Mouse (Mus musculus) forebrain, embryonic 13.5 days (tissue): ENCODE measurements around the gene Lgr4. TPM values are rescaled to one million over a fixed set of nuclear protein-coding genes. Genes with fewer than 3 reads are reported as not detected.
"Not testable (repeated sequence)": the region's sequence is repeated elsewhere in the genome, so short reads cannot be mapped to it uniquely, and the experiment has no call there.

Source experiments
- ATAC-seq: fragments of 200-750 bp; cut with Nextera tagmentation; 2 replicates; pipeline ENCODE4 v1.8.0; 2017
- H3K27ac ChIP-seq: fragments of 300-500 bp; sonication (generic); 2 replicates; pipeline ENCODE4 v1.5.1; 2015; ENCODE audit warnings: inconsistent platforms, mild to moderate bottlenecking, moderate library complexity
- H3K27me3 ChIP-seq: fragments of 300-500 bp; sonication (generic); 2 replicates; pipeline ENCODE4 v1.6.1; 2015; ENCODE audit warnings: mild to moderate bottlenecking, inconsistent platforms
- H3K36me3 ChIP-seq: fragments of 300-500 bp; sonication (generic); 2 replicates; pipeline ENCODE4 v1.6.1; 2015; ENCODE audit warnings: mild to moderate bottlenecking, inconsistent platforms; ENCODE audit not compliant: poor library complexity, severe bottlenecking
- H3K4me1 ChIP-seq: fragments of 300-500 bp; sonication (generic); 2 replicates; pipeline ENCODE4 v1.6.1; 2015; ENCODE audit warnings: inconsistent platforms
- H3K4me2 ChIP-seq: fragments of 300-500 bp; sonication (generic); 2 replicates; pipeline ENCODE4 v1.6.1; 2015; ENCODE audit warnings: inconsistent platforms, mild to moderate bottlenecking, moderate library complexity
- H3K4me3 ChIP-seq: fragments of 300-500 bp; sonication (generic); 2 replicates; pipeline ENCODE4 v1.5.1; 2015; ENCODE audit warnings: mild to moderate bottlenecking, inconsistent platforms
- H3K9ac ChIP-seq: fragments of 300-500 bp; sonication (generic); 2 replicates; pipeline ENCODE4 v1.6.1; 2015; ENCODE audit warnings: mild to moderate bottlenecking, inconsistent platforms
- H3K9me3 ChIP-seq: fragments of 300-500 bp; sonication (generic); replicated peaks from 2 replicates; pipeline ENCODE4 v1.6.1; 2016; ENCODE audit warnings: inconsistent platforms
- WGBS: fragments of 180-500 bp; shearing (Covaris S2); methylation state at CpG from one replicate; pipeline ENCODE4 v1.1.7; 2015; 5-methylcytosine and 5-hydroxymethylcytosine counted together
- polyA plus RNA-seq: library from polyadenylated mRNA; unstranded; fragments of >200 nt; fragmentation: Nextera tagmentation; extraction: Ambion mirVana; gene quantifications from 2 replicates; pipeline ENCODE4 v1.2.1, GENCODE M21; 2015

The Lgr4 gene
- 2.7 and 3.5 TPM in 2 replicates for polyA plus RNA-seq

DNA sequence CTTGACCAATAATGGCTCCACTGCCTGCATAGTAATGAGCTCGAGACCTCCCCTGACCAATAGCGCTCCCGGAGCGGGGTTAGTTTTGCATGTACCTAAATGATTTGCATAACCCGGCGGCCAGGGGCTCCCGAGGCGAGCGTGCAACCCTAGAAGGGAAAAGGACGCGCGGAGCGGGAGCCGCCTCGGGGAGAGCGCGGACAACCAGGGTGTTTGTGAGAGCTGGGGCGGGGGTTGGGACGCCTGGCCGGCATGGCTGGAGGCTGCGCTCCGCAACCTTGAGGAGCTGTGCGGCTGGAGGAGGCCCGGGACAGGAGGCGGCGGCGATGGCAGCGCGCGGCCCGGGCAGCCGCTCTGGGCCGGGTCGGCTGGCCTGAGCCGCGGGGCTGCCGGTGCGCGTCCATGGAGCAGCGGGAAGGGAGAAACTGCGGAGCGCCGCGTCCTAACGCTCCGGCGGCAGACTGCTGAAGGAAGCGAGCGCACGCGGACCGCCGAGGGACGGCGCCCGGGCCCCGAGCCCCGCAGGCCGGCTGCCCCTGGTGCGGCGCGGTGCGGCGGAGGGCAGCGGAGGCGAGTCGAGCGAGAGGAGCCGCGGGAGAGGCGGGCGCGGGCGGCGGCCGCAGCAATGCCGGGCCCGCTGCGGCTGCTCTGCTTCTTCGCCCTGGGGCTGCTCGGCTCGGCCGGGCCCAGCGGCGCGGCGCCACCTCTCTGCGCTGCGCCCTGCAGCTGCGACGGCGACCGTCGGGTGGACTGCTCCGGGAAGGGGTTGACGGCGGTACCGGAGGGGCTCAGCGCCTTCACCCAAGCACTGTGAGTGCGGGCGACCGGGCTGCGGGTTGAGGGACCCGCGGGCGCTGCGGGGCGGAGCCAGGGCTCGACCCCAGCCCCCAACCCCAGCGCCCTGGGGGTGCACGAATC is at the start of gene Lgr4:
Gene Lgr4 (plus strand): TSS at position 152 of the 918 bp plus-strand sequence.
- Histone ChIP-seq H3K4me2 (peak within 1 kb of the TSS; percentile 88), H3K9ac (peak within 1 kb of the TSS; percentile 86), H3K9me3 (no peaks in the 10 kb centered on the region), H3K27me3 (peaks cover 37% of the 10 kb centered on the region), H3K27ac (peak within 1 kb of the TSS; percentile 89), H3K36me3 (no peaks in the 10 kb centered on the region), H3K4me3 (peak within 1 kb of the TSS; percentile 75), H3K4me1 (peaks cover 20% of the 10 kb centered on the region)
- peak; percentile 98 for ATAC-seq
- WGBS: under 1% methylated on average over 81 of the region's 111 CpGs

GRCm38 (mm10) chr2:109879429-109879828 is 38.0 kb upstream of the Lgr4 start:
- 80% methylated on average over 4 of the region's 4 CpGs for WGBS
- not testable (repeated sequence) for H3K4me3 ChIP-seq, H3K4me2 ChIP-seq, H3K9ac ChIP-seq, H3K9me3 ChIP-seq, H3K27ac ChIP-seq, ATAC-seq, H3K36me3 ChIP-seq, H3K27me3 ChIP-seq, H3K4me1 ChIP-seq

GRCm38 (mm10) chr2:109881111-109881510 is 36.3 kb upstream of the Lgr4 start:
- H3K4me2 ChIP-seq: no peak overlapping the region
- WGBS: 74% methylated on average over 2 of the region's 2 CpGs
- H3K27me3 ChIP-seq: no peaks in the 10 kb centered on the region
- no peak overlapping the region for H3K4me3 ChIP-seq
- H3K9me3 ChIP-seq: no peaks in the 10 kb centered on the region
- no peak overlapping the region for H3K9ac ChIP-seq
- no peaks in the 10 kb centered on the region for H3K36me3 ChIP-seq
- ATAC-seq: no peak
- H3K4me1 ChIP-seq: no peaks in the 10 kb centered on the region
- H3K27ac ChIP-seq: no peak overlapping the region

DNA sequence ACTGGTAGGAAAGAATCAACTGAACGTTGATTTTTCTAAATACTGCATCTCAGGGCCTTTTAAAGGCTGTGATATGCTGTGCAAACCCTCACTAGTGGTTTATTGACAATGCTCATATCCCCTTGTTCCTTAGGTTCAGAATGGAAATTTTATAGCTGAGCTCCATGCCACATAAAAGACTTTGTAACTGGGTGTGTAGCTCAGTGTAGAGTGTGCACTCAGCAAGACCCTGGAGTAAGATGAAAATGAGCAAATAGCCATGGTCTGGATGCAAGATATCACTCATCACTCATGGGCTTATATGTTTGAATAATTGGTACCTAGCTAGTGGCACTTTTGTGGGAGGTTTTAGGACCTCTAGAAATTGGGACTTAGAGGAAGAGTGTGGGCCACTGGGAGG is 35.8 kb upstream of the Lgr4 start:
- H3K27ac ChIP-seq: no peak overlapping the region
- 70% methylated on average over 1 of the region's 1 CpGs for WGBS
- no peaks in the 10 kb centered on the region for H3K4me1 ChIP-seq
- no peaks in the 10 kb centered on the region for H3K9me3 ChIP-seq
- no peak overlapping the region for H3K4me2 ChIP-seq
- H3K4me3 ChIP-seq: no peak overlapping the region
- H3K27me3 ChIP-seq: no peaks in the 10 kb centered on the region
- H3K36me3 ChIP-seq: no peaks in the 10 kb centered on the region
- no peak overlapping the region for H3K9ac ChIP-seq
- ATAC-seq: no peak

GRCm38 (mm10) chr2:109884106-109884505 is 33.3 kb upstream of the Lgr4 start:
- no peaks in the 10 kb centered on the region for H3K4me1 ChIP-seq
- WGBS: 76% methylated on average over 4 of the region's 4 CpGs
- no peak overlapping the region for H3K4me3 ChIP-seq
- H3K27me3 ChIP-seq: no peaks in the 10 kb centered on the region
- no peak overlapping the region for H3K27ac ChIP-seq
- no peak overlapping the region for H3K4me2 ChIP-seq
- no peaks in the 10 kb centered on the region for H3K36me3 ChIP-seq
- no peaks in the 10 kb centered on the region for H3K9me3 ChIP-seq
- peak; percentile 82; the same call in 1 of the 2 replicates for ATAC-seq
- H3K9ac ChIP-seq: no peak overlapping the region

DNA sequence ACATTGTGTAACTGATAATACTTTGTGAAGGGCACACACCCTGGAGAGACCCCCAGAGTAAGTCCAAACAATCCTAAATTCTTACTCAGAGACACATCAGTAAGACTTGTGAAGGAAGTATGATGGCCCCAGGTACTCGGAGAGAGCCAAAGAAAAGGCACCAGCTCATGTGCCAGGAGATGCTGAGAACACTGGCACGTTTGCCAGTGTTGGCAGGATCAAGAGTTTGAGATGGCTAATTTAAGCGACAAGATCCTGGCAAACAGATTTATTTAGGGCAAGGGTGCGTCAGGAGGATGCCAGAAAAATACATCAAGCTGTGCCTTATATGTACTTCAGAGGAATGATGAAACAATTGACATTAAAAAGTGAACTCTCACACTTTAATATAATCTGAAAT is 32.9 kb upstream of the Lgr4 start:
- peak; percentile 73; the same call in 1 of the 2 replicates for ATAC-seq
- WGBS: 60% methylated on average over 4 of the region's 4 CpGs
- H3K27ac ChIP-seq: no peak overlapping the region
- no peaks in the 10 kb centered on the region for H3K36me3 ChIP-seq
- H3K9ac ChIP-seq: no peak overlapping the region
- no peak overlapping the region for H3K4me2 ChIP-seq
- no peaks in the 10 kb centered on the region for H3K27me3 ChIP-seq
- H3K9me3 ChIP-seq: no peaks in the 10 kb centered on the region
- H3K4me1 ChIP-seq: no peaks in the 10 kb centered on the region
- no peak overlapping the region for H3K4me3 ChIP-seq

DNA sequence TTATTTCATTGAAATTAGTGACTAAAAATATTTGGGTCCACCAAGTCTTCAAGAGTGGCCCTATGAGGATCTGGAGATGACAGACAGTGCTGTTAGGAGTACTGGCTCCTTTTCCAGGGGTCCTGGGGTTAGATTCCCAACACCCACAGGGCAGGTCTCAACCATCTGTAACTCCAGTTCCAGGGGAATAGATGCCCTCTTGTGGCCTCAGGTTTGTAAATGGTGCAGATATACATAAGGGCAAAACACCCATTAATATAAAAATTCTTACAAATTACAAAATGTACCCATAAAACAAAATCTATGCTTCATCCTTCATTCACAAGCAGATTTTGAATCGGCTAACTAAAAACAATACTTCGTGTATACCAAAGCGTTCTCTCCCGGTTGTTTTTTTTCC is 27.4 kb upstream of the Lgr4 start:
- ATAC-seq: 0 out of 2 replicates have a peak, but pooled peaks have one; percentile 15
- 36% methylated on average over 4 of the region's 4 CpGs for WGBS

DNA sequence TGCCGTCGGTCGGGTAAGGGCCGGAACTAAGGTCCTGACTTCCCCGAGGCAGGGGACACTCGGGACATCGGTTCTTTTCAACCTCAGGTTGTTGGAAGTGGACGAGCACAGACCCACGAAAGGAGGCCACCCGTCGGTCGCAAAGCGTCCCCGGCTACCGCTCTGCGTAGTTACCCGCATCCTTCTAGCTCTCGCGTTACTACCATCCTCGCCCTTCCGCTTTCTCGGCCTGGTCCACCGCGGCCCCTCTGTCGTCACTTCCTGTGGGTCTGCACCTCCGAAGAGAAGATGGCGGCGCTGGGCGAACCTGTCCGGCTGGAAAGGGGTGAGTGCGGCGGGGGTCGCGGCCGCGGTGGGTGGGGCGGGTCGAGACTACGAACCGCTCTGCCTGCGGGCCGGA is 26.9 kb upstream of the Lgr4 start, which contains the start of gene Lin7c:
Gene Lin7c (plus strand): TSS at position 257 of the 400 bp plus-strand sequence.
- Histone ChIP-seq H3K27ac (peak within 1 kb of the TSS; percentile 85), H3K9me3 (0 out of 2 replicates have a peak, but pooled peaks cover 3% of the 10 kb centered on the region), H3K9ac (peak within 1 kb of the TSS; percentile 96), H3K4me1 (peaks cover 12% of the 10 kb centered on the region), H3K36me3 (peaks cover 12% of the 10 kb centered on the region), H3K27me3 (no peaks in the 10 kb centered on the region), H3K4me2 (peak within 1 kb of the TSS; percentile 71), H3K4me3 (peak within 1 kb of the TSS; percentile 96)
- under 1% methylated on average over 42 of the region's 42 CpGs for WGBS
- peak; percentile 100 for ATAC-seq

More for the DNA sequence above, 27.4 kb upstream of the Lgr4 start:
- no peaks in the 10 kb centered on the region for H3K27me3 ChIP-seq
- H3K4me3 ChIP-seq: peak overlapping the region; percentile 96
- H3K36me3 ChIP-seq: peaks cover 7% of the 10 kb centered on the region
- peak overlapping the region; percentile 96 for H3K9ac ChIP-seq
- 0 out of 2 replicates have a peak, but pooled peaks cover 3% of the 10 kb centered on the region for H3K9me3 ChIP-seq
- no peak overlapping the region for H3K27ac ChIP-seq
- H3K4me2 ChIP-seq: peak overlapping the region; percentile 71
- H3K4me1 ChIP-seq: peaks cover 12% of the 10 kb centered on the region

DNA sequence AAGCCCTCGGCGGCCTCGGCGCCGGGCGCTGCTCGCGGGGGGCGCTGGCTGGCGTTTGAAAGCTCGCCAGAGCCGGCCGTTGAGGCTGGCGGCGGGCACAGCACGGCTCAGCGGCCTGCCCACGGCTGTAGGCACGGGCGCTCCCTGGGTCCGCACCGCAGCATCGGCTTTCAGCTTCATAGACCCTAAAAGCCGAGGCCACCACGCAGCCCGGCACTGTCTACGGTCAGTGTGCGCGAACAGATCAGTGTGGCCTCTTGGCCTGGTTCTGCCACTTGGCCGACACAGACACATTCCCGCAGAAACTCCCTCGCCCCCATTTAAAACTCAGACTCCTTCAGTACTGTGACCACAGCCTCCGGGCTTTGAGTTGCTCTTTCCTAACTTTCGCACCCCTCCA is 26.4 kb upstream of the Lgr4 start:
- Histone ChIP-seq H3K4me1 (peaks cover 12% of the 10 kb centered on the region), H3K9ac (peak overlapping the region; percentile 96), H3K4me3 (peak overlapping the region; percentile 96), H3K27me3 (no peaks in the 10 kb centered on the region), H3K9me3 (0 out of 2 replicates have a peak, but pooled peaks cover 3% of the 10 kb centered on the region), H3K4me2 (peak overlapping the region; percentile 71), H3K27ac (peak overlapping the region; percentile 85), H3K36me3 (peaks cover 17% of the 10 kb centered on the region)
- WGBS: under 1% methylated on average over 32 of the region's 34 CpGs
- peak; percentile 81 for ATAC-seq

GRCm38 (mm10) chr2:109891471-109891870 is 26.0 kb upstream of the Lgr4 start:
- WGBS: 13% methylated on average over 4 of the region's 4 CpGs
- Histone ChIP-seq H3K9me3 (0 out of 2 replicates have a peak, but pooled peaks cover 3% of the 10 kb centered on the region), H3K9ac (peak overlapping the region; percentile 96), H3K4me3 (peak overlapping the region; percentile 96), H3K4me2 (peak overlapping the region; percentile 71), H3K36me3 (peaks cover 21% of the 10 kb centered on the region), H3K4me1 (peaks cover 12% of the 10 kb centered on the region), H3K27ac (peak overlapping the region; percentile 85; the same call in 1 of the 2 replicates), H3K27me3 (no peaks in the 10 kb centered on the region)
- ATAC-seq: no peak

DNA sequence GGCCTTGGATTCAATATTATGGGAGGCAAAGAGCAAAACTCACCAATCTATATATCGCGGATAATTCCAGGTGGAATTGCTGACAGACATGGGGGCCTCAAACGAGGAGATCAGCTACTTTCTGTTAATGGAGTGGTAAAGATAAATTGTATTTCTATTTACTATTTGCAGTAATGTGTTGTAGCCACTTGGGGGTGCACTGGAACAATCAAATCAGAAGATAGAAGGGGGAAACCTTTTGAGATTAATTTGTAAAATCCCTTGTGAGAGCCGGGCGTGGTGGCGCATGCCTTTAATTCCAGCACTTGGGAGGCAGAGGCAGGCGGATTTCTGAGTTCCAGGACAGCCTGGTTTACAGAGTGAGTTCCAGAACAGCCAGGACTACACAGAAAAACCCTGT is 21.1 kb upstream of the Lgr4 start:
- no peaks in the 10 kb centered on the region for H3K27me3 ChIP-seq
- no peak overlapping the region for H3K9ac ChIP-seq
- H3K36me3 ChIP-seq: peaks cover 50% of the 10 kb centered on the region
- ATAC-seq: no peak
- peaks cover 12% of the 10 kb centered on the region for H3K4me1 ChIP-seq
- no peak overlapping the region for H3K27ac ChIP-seq
- no peak overlapping the region for H3K4me2 ChIP-seq
- WGBS: 87% methylated on average over 7 of the region's 7 CpGs
- no peaks in the 10 kb centered on the region for H3K9me3 ChIP-seq
- H3K4me3 ChIP-seq: no peak overlapping the region

- Histone ChIP-seq H3K9me3 (no peaks in the 10 kb centered on the region), H3K27me3 (no peaks in the 10 kb centered on the region), H3K4me3 (no peak overlapping the region), H3K4me2 (no peak overlapping the region), H3K36me3 (peaks cover 23% of the 10 kb centered on the region), H3K4me1 (no peaks in the 10 kb centered on the region), H3K27ac (no peak overlapping the region), H3K9ac (no peak overlapping the region)
- WGBS: 82% methylated on average over 7 of the region's 7 CpGs
- 0 out of 2 replicates have a peak, but pooled peaks have one; percentile 13 for ATAC-seq
Observed at GRCm38 (mm10) chr2:109902869-109903268, 14.6 kb upstream of the Lgr4 start.
